Mouse (Mus musculus): ENCODE data around the gene Zc3h7b.

- TF ChIP-seq GABPA (IDR thresholded peaks at IDR 0.05; ENCODE audit: low read depth, low read length) (no peak), POLR2A (IDR thresholded peaks at IDR 0.05; ENCODE audit: control insufficient read depth in 1 of 2, insufficient read depth in 1 of 2, low read depth in 1 of 2, low read length in 2 of 2, poor library complexity in 1 of 2) (0 out of 4 replicates have a peak, but pooled peaks of 1 of the 2 experiments have one; percentile 8), ETS1 (IDR thresholded peaks at IDR 0.05; ENCODE audit: low read depth, low read length) (no peak), EP300 (IDR thresholded peaks at IDR 0.05; ENCODE audit: low read depth in 1 of 2, low read length in 2 of 2) (no peak), NELFE (IDR thresholded peaks at IDR 0.05; ENCODE audit: low read depth, low read length) (no peak), TBP (IDR thresholded peaks at IDR 0.05; ENCODE audit: low read depth, low read length) (no peak), CTCF (IDR thresholded peaks at IDR 0.05 in 2 of 3, conservative IDR thresholded peaks at IDR 0.05 in 1 of 3; ENCODE audit: control insufficient read depth in 1 of 3, insufficient read depth in 1 of 3, low read depth in 2 of 3, low read length in 3 of 3, poor library complexity in 1 of 3, severe bottlenecking in 1 of 3) (peak in 2 of 3 experiments; percentile 11 to 17; a peak in 1 of 6 replicates), GATA1 (IDR thresholded peaks at IDR 0.05; ENCODE audit: low read depth, low read length) (no peak), BHLHE40 (IDR thresholded peaks at IDR 0.05; ENCODE audit: borderline replicate concordance, low read depth, low read length) (no peak), MAX (IDR thresholded peaks at IDR 0.05; ENCODE audit: low read length) (no peak), MAZ (IDR thresholded peaks at IDR 0.05; ENCODE audit: low read depth, low read length) (no peak), ZNF384 (IDR thresholded peaks at IDR 0.05; ENCODE audit: low read depth, low read length) (no peak)
Measured at GRCm38 (mm10) chr15:81719139-81719531, 25.7 kb upstream of the Zc3h7b start.
